Mouse (Mus musculus) megakaryocyte, embryonic 14.5 days (primary cell): ENCODE results near the gene Serinc2.

ENCODE experiments used
- FLI1 ChIP-seq: IDR thresholded peaks from 2 replicates; pipeline ENCODE4 v1.6.1; 2012; ENCODE audit warnings: low read length, inconsistent platforms, mixed read lengths
- GATA1 ChIP-seq: IDR thresholded peaks from 3 replicates; pipeline ENCODE4 v1.6.1; 2012; ENCODE audit warnings: mixed read lengths, low read length, inconsistent platforms, borderline replicate concordance

- TF ChIP-seq GATA1 (no peak), FLI1 (no peak)
Measured at GRCm38 (mm10) chr4:130275823-130276105, 3.2 kb downstream of the Serinc2 start.
